Mouse (Mus musculus) hindbrain, embryonic 11.5 days (tissue): ENCODE results near the gene Unc50. TPM values are rescaled to one million over a fixed set of nuclear protein-coding genes. Genes with fewer than 3 reads are reported as not detected.

Experiments
- ATAC-seq: fragments of 200-750 bp; cut with Nextera tagmentation; 2 replicates; pipeline ENCODE4 v1.8.0; 2017; ENCODE audit warnings: mild to moderate bottlenecking, moderate TSS enrichment, moderate library complexity; ENCODE audit not compliant: low FRiP score
- DNase-seq: peaks from one replicate; pipeline ENCODE4 v3.0.0-alpha.2; 2015; ENCODE audit warnings: low spot score
- H3K27ac ChIP-seq: fragments of 300-500 bp; sonication (generic); 2 replicates; pipeline ENCODE4 v1.5.1; 2014; ENCODE audit warnings: mild to moderate bottlenecking, low read depth, low read length
- H3K27me3 ChIP-seq: fragments of 300-500 bp; sonication (generic); 2 replicates; pipeline ENCODE4 v1.6.1; 2014; ENCODE audit warnings: mild to moderate bottlenecking, low read length, moderate library complexity, mixed read lengths; ENCODE audit not compliant: control insufficient read depth, insufficient read depth
- H3K36me3 ChIP-seq: fragments of 300-500 bp; sonication (generic); 2 replicates; pipeline ENCODE4 v1.6.1; 2014; ENCODE audit warnings: mild to moderate bottlenecking, low read length, moderate library complexity, mixed read lengths; ENCODE audit not compliant: control insufficient read depth, insufficient read depth
- H3K4me1 ChIP-seq: fragments of 300-500 bp; sonication (generic); replicated peaks from 2 replicates; pipeline ENCODE4 v1.6.1; 2014; ENCODE audit warnings: low read length, mixed read lengths; ENCODE audit not compliant: control insufficient read depth, insufficient read depth
- H3K4me2 ChIP-seq: fragments of 300-500 bp; sonication (generic); replicated peaks from 2 replicates; pipeline ENCODE4 v1.6.1; 2014; ENCODE audit warnings: mild to moderate bottlenecking, low read depth, low read length
- H3K4me3 ChIP-seq: fragments of 300-500 bp; sonication (generic); 2 replicates; pipeline ENCODE4 v1.5.1; 2014; ENCODE audit warnings: low read depth, low read length
- H3K9ac ChIP-seq: fragments of 300-500 bp; sonication (generic); 2 replicates; pipeline ENCODE4 v1.6.1; 2014; ENCODE audit warnings: low read depth, low read length
- H3K9me3 ChIP-seq: fragments of 300-500 bp; sonication (generic); 2 replicates; pipeline ENCODE4 v1.6.1; 2016; ENCODE audit warnings: low read length; ENCODE audit not compliant: control insufficient read depth
- WGBS: fragments of 180-500 bp; shearing (Covaris S2); extraction: QIAGEN DNeasy Blood & Tissue Kit; methylation state at CpG from one replicate; pipeline ENCODE4 v1.1.7; 2014; 5-methylcytosine and 5-hydroxymethylcytosine counted together
- polyA plus RNA-seq: library from polyadenylated mRNA; unstranded; fragments of >200 nt; fragmentation: Nextera tagmentation; extraction: Ambion mirVana; gene quantifications from 2 replicates; pipeline ENCODE4 v1.2.1, GENCODE M21; 2014

Unc50 gene
- polyA plus RNA-seq, 1 experiment from 2014 or later: 121 TPM

GRCm38 (mm10) chr1:37486994-37487393 is 57.1 kb downstream of the Unc50 start:
- no peak overlapping the region for H3K27ac ChIP-seq
- no peaks in the 10 kb centered on the region for H3K4me1 ChIP-seq
- ATAC-seq (no peak), DNase-seq (no peak)
- no peak overlapping the region for H3K9ac ChIP-seq
- H3K36me3 ChIP-seq: no peaks in the 10 kb centered on the region
- 84% methylated on average over 3 of the region's 3 CpGs for WGBS
- no peaks in the 10 kb centered on the region for H3K27me3 ChIP-seq
- no peak overlapping the region for H3K4me3 ChIP-seq
- H3K9me3 ChIP-seq: no peaks in the 10 kb centered on the region
- H3K4me2 ChIP-seq: no peak overlapping the region

- no peak overlapping the region for H3K4me2 ChIP-seq
- no peak overlapping the region for H3K4me3 ChIP-seq
- ATAC-seq: no peak
- H3K36me3 ChIP-seq: no peaks in the 10 kb centered on the region
- no peak for DNase-seq
- no peaks in the 10 kb centered on the region for H3K4me1 ChIP-seq
- H3K9ac ChIP-seq: no peak overlapping the region
- no peaks in the 10 kb centered on the region for H3K9me3 ChIP-seq
- H3K27me3 ChIP-seq: no peaks in the 10 kb centered on the region
- WGBS: 84% methylated on average over 12 of the region's 12 CpGs
- H3K27ac ChIP-seq: no peak overlapping the region
Measured at GRCm38 (mm10) chr1:37488531-37488930, 58.6 kb downstream of the Unc50 start.

Other genes starting within 250 kb of the Unc50 start
- not detected in 2 replicates for gene Cnga3, start 215.7 kb upstream of the Unc50 start, polyA plus RNA-seq
- 22.2 and 27.2 TPM in 2 replicates for gene Inpp4a, start 130.3 kb upstream of the Unc50 start, polyA plus RNA-seq
- 56.8 and 58.2 TPM in 2 replicates for gene Coa5, start within 50 bp of the Unc50 start, polyA plus RNA-seq
- 4.4 and 8.7 TPM in 2 replicates for gene Mgat4a, start 110.9 kb downstream of the Unc50 start, polyA plus RNA-seq